Mouse (Mus musculus): Measurements from ENCODE around the gene Pick1.

Pick1 gene

GRCm38 (mm10) chr15:79280209-79280608 is 51.2 kb downstream of the Pick1 start:
- no peak for TF ChIP-seq GATA4 (IDR thresholded peaks at IDR 0.05; ENCODE audit: insufficient replicate concordance, low read length)

DNA sequence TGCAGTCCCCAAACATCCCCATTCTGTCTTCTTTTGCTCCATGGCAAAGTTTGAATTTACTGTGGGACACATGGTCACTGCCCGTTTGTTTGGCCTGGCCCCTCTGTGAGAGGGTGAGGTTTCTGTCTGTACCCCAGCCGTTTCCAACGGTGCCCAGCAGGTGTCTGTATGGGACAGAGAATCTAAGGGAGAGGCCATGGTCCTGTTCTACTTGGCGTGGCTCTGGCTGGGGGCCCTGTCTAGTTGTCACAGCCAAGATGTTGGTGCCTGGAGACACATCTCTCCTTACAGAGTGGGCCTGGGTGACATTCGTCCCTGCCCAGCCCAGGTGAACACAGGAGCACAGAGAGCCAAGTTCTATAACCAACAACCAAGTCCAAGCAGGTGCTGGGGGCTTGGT is 51.9 kb downstream of the Pick1 start:
- no peak for TF ChIP-seq GATA4 (IDR thresholded peaks at IDR 0.05; ENCODE audit: insufficient replicate concordance, low read length)

DNA sequence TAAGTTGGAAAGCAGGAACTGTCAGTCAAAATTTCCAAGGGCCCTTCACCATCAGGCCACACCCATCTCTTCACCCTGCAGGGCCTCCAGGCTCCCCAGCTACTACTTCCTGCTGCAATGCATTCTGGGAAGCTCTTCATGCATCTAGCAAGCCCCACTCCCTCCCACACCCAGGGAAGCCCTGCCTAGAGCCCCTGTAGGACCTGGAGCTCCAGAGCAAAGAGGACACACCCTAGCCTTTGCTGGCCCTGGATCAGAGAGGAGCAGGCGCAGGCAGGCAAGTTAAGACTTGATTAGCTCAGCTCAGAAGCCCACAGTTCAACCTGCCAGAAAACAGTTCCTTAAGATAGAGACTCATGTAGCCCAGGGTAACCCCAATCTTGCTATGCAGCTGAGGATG is 52.4 kb downstream of the Pick1 start:
- no peak for TF ChIP-seq GATA4 (IDR thresholded peaks at IDR 0.05; ENCODE audit: insufficient replicate concordance, low read length)

GRCm38 (mm10) chr15:79282434-79282833 is 53.5 kb downstream of the Pick1 start:
- no peak for TF ChIP-seq GATA4 (IDR thresholded peaks at IDR 0.05; ENCODE audit: insufficient replicate concordance, low read length)

- no peak for TF ChIP-seq GATA4 (IDR thresholded peaks at IDR 0.05; ENCODE audit: insufficient replicate concordance, low read length)
These were observed 54.4 kb downstream of the Pick1 start for GRCm38 (mm10) chr15:79283371-79283770.

- TF ChIP-seq GATA4 (IDR thresholded peaks at IDR 0.05; ENCODE audit: insufficient replicate concordance, low read length) = no peak
These were observed 56.4 kb downstream of the Pick1 start, which contains the start of gene Baiap2l2 for GRCm38 (mm10) chr15:79285399-79285798. Gene Baiap2l2, minus strand, starts transcription at chr15:79285537.

GRCm38 (mm10) chr15:79286141-79286540 is 57.2 kb downstream of the Pick1 start:
- TF ChIP-seq GATA4 (IDR thresholded peaks at IDR 0.05; ENCODE audit: insufficient replicate concordance, low read length) = no peak

DNA sequence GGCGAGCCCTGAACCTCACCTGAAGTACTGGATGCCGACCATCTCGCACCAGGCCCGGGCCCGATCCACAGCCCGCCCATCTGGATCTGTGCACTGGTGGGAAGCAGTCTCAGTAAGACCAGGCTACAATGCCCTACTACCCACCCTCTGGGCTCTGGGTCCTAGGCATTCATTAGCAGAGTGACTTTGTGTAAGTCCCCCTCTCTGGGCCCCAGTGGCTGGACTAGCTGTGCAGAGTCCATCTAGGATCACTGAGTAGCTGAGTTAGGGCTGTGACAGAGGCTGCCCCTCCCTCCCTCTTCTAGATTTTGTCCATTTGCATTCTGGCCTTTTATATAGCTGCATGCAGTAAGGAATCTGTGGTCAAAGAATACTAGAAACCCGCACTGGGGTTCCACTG is 58.1 kb downstream of the Pick1 start:
- no peak for TF ChIP-seq GATA4 (IDR thresholded peaks at IDR 0.05; ENCODE audit: insufficient replicate concordance, low read length)

- no peak for TF ChIP-seq GATA4 (IDR thresholded peaks at IDR 0.05; ENCODE audit: insufficient replicate concordance, low read length)
These were observed 59.4 kb downstream of the Pick1 start for GRCm38 (mm10) chr15:79288387-79288786.

- no peak for TF ChIP-seq GATA4 (IDR thresholded peaks at IDR 0.05; ENCODE audit: insufficient replicate concordance, low read length)
These were observed 60.5 kb downstream of the Pick1 start for GRCm38 (mm10) chr15:79289441-79289840.

GRCm38 (mm10) chr15:79290340-79290739 is 61.4 kb downstream of the Pick1 start:
- TF ChIP-seq GATA4 (IDR thresholded peaks at IDR 0.05; ENCODE audit: insufficient replicate concordance, low read length) = no peak

DNA sequence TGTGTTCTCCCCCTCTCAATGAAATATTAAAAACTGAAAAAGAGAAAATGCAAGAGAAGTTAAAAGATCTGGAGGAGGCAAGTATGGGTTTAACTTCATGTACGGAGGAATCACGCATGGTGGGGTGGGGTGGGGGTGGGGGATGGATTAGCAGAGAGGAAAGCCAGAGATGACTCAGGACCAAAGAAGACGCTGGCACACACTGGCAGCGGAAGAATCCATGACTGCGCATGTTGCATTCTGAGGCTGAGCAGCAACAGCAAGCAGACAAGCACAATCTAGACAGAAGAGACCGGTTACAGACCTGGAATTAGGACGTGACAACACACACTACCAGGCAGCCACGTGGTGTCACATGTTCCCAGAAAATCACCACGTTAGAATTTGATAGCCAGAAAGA is 63.8 kb downstream of the Pick1 start:
- no peak for TF ChIP-seq GATA4 (IDR thresholded peaks at IDR 0.05; ENCODE audit: insufficient replicate concordance, low read length)

GRCm38 (mm10) chr15:79298553-79298952 is 69.6 kb downstream of the Pick1 start:
- TF ChIP-seq GATA4 (IDR thresholded peaks at IDR 0.05; ENCODE audit: insufficient replicate concordance, low read length) = no peak

Measured in liver, adult (tissue).